Mouse (Mus musculus) cerebellum, adult (tissue): Measurements from ENCODE around the gene Agl.
A peak's percentile ranks its signal among the peaks of the same experiment; 100 is the strongest.
"Not testable (repeated sequence)": the region's sequence is repeated elsewhere in the genome, so short reads cannot be mapped to it uniquely, and the experiment has no call there.

ENCODE experiments used
- ATAC-seq: cut with Nextera tagmentation; 2 replicates; pipeline ENCODE4 v1.9.2; 2017; ENCODE audit warnings: mild to moderate bottlenecking, moderate library complexity, mixed read lengths; ENCODE audit not compliant: insufficient number of reproducible peaks, low FRiP score, low TSS enrichment

Agl gene

GRCm38 (mm10) chr3:116817231-116817630 is 9.3 kb upstream of the Agl start:
- ATAC-seq = no peak

- no peak for ATAC-seq
Observed at GRCm38 (mm10) chr3:116816674-116817215, 8.8 kb upstream of the Agl start.

GRCm38 (mm10) chr3:116815916-116816315 is 8.0 kb upstream of the Agl start:
- ATAC-seq = no peak

- no peak for ATAC-seq
Observed at GRCm38 (mm10) chr3:116815305-116815797, 7.4 kb upstream of the Agl start.

GRCm38 (mm10) chr3:116812946-116813345 is 5.0 kb upstream of the Agl start:
- no peak for ATAC-seq

GRCm38 (mm10) chr3:116810351-116810750 is 2.4 kb upstream of the Agl start:
- not testable (repeated sequence) for ATAC-seq

- ATAC-seq = no peak
Observed at GRCm38 (mm10) chr3:116809221-116809620, 1.3 kb upstream of the Agl start.

GRCm38 (mm10) chr3:116808507-116809217 is 696 bp upstream of the Agl start:
- peak; percentile 37 for ATAC-seq

- no peak for ATAC-seq
Observed at GRCm38 (mm10) chr3:116805866-116806265, 2.1 kb downstream of the Agl start.

GRCm38 (mm10) chr3:116804746-116805285 is 3.1 kb downstream of the Agl start:
- no peak for ATAC-seq

GRCm38 (mm10) chr3:116801755-116802154 is 6.2 kb downstream of the Agl start:
- ATAC-seq = no peak

- ATAC-seq = no peak
Observed at GRCm38 (mm10) chr3:116798821-116799510, 9.0 kb downstream of the Agl start.

GRCm38 (mm10) chr3:116788851-116789250 is 19.1 kb downstream of the Agl start:
- no peak for ATAC-seq

- ATAC-seq = no peak
Observed at GRCm38 (mm10) chr3:116786543-116786942, 21.4 kb downstream of the Agl start.

- ATAC-seq = no peak
Observed at GRCm38 (mm10) chr3:116785820-116786219, 22.1 kb downstream of the Agl start.

GRCm38 (mm10) chr3:116784811-116785210 is 23.2 kb downstream of the Agl start:
- ATAC-seq = no peak

- ATAC-seq = no peak
Observed at GRCm38 (mm10) chr3:116784290-116784689, 23.7 kb downstream of the Agl start.

GRCm38 (mm10) chr3:116776961-116777360 is 31.0 kb downstream of the Agl start:
- no peak for ATAC-seq

GRCm38 (mm10) chr3:116773836-116774235 is 34.1 kb downstream of the Agl start:
- no peak for ATAC-seq

GRCm38 (mm10) chr3:116771597-116771996 is 36.4 kb downstream of the Agl start:
- no peak for ATAC-seq

GRCm38 (mm10) chr3:116766963-116767362 is 41.0 kb downstream of the Agl start:
- ATAC-seq = not testable (repeated sequence)
